Mouse (Mus musculus) forebrain, postnatal 0 days (tissue): ENCODE measurements around the gene Trpv2. TPM values are rescaled to one million over a fixed set of nuclear protein-coding genes. Genes with fewer than 3 reads are reported as not detected.
"Not testable (repeated sequence)": the region's sequence is repeated elsewhere in the genome, so short reads cannot be mapped to it uniquely, and the experiment has no call there.

ENCODE experiments used
- ATAC-seq: fragments of 200-750 bp; cut with Nextera tagmentation; 2 replicates; pipeline ENCODE4 v1.8.0; 2017; ENCODE audit warnings: mild to moderate bottlenecking, moderate library complexity
- DNase-seq: peaks from one replicate; pipeline ENCODE4 v3.0.0-alpha.2; 2015
- H3K27ac ChIP-seq: fragments of 300-500 bp; sonication (generic); 2 replicates; pipeline ENCODE4 v1.5.1; 2014; ENCODE audit warnings: low read depth, mild to moderate bottlenecking, antibody characterized with exemption, low read length, moderate library complexity, mixed read lengths
- H3K27me3 ChIP-seq: fragments of 300-500 bp; sonication (generic); 2 replicates; pipeline ENCODE4 v1.6.1; 2014; ENCODE audit warnings: mild to moderate bottlenecking, low read length, mixed read lengths; ENCODE audit not compliant: insufficient read depth
- H3K36me3 ChIP-seq: fragments of 300-500 bp; sonication (generic); 2 replicates; pipeline ENCODE4 v1.6.1; 2014; ENCODE audit warnings: mild to moderate bottlenecking, moderate library complexity; ENCODE audit not compliant: insufficient read depth
- H3K4me1 ChIP-seq: fragments of 300-500 bp; sonication (generic); 2 replicates; pipeline ENCODE4 v1.6.1; 2014; ENCODE audit warnings: antibody characterized with exemption; ENCODE audit not compliant: insufficient read depth
- H3K4me2 ChIP-seq: fragments of 300-500 bp; sonication (generic); 2 replicates; pipeline ENCODE4 v1.6.1; 2014; ENCODE audit warnings: low read depth, mild to moderate bottlenecking, moderate library complexity
- H3K4me3 ChIP-seq: fragments of 300-500 bp; sonication (generic); 2 replicates; pipeline ENCODE4 v1.5.1; 2014; ENCODE audit warnings: low read depth, low read length, mixed read lengths
- H3K9ac ChIP-seq: fragments of 300-500 bp; sonication (generic); 2 replicates; pipeline ENCODE4 v1.6.1; 2014; ENCODE audit warnings: mild to moderate bottlenecking
- H3K9me3 ChIP-seq: fragments of 300-500 bp; sonication (generic); 2 replicates; pipeline ENCODE4 v1.6.1; 2016; ENCODE audit warnings: low read length
- CTCF ChIP-seq: sonication (generic); IDR thresholded peaks from 2 replicates; pipeline ENCODE4 v1.5.1; 2016; ENCODE audit warnings: antibody characterized with exemption, control low read depth, low read depth
- WGBS: fragments of 180-500 bp; shearing (Covaris S2); extraction: QIAGEN DNeasy Blood & Tissue Kit; methylation state at CpG from one replicate; pipeline ENCODE4 v1.1.7; 2014; 5-methylcytosine and 5-hydroxymethylcytosine counted together
- polyA plus RNA-seq: library from polyadenylated mRNA; unstranded; fragments of >200 nt; fragmentation: Nextera tagmentation; extraction: Ambion mirVana; gene quantifications from 2 replicates; pipeline ENCODE4 v1.2.1, GENCODE M21; 2015
- total RNA-seq: library from RNA; depleted of rRNA; stranded (reverse); fragments of >200 nt; gene quantifications from 2 replicates; pipeline ENCODE4 v1.2.3, GENCODE M21; 2014; rRNA removed

The Trpv2 gene
- total and polyA plus RNA-seq, 2 experiments from 2014 or later = 26.2 to 46.6 TPM

DNA sequence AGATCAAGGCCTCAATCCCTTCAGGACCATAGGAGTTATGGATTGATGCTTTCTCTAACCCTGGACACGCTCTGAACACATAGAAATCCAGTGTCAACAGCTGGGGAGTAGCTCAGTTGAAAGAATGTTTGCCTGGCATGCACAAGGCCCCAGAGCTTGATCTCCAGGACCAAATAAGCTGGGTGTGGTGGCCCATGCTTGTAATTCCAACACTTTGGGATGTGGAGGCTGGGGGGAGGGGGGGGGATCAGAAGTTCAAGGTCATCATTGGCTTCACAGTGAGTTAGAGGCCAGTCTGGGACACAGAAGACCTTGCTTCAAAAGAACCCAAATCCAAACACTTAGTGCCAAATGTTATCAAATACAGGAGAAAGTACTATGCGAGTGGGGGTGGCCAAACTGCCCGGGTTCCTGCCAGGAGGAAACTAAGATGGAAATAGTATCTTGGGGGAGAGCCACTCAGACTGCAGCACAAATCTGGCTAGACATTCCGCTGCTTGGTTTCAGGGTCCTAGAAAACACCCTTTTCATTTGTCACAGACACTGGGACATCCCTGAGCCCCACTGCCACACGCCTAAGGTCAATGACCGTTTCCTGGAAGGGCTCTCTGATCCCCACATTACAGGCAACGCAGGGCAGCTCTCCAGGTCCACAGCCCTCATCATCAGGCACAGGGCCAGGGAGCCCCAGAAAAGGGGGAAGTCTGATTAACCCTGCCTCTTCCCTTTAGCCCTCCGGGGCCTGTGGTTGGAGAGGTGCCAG lies 71.6 kb downstream of the Trpv2 start:
- ATAC-seq (no peak), DNase-seq (peak; percentile 67)
- Histone ChIP-seq H3K9ac (peak overlapping the region; percentile 37; the same call in 1 of the 2 replicates), H3K27ac (0 out of 2 replicates have a peak overlapping the region, but pooled peaks have one; percentile 54), H3K36me3 (no peaks in the 10 kb centered on the region), H3K4me2 (peak overlapping the region; percentile 96), H3K4me1 (peaks cover 41% of the 10 kb centered on the region), H3K27me3 (no peaks in the 10 kb centered on the region), H3K9me3 (no peaks in the 10 kb centered on the region), H3K4me3 (peak overlapping the region; percentile 70)
- 24% methylated on average over 8 of the region's 8 CpGs for WGBS
- TF ChIP-seq CTCF = no peak

DNA sequence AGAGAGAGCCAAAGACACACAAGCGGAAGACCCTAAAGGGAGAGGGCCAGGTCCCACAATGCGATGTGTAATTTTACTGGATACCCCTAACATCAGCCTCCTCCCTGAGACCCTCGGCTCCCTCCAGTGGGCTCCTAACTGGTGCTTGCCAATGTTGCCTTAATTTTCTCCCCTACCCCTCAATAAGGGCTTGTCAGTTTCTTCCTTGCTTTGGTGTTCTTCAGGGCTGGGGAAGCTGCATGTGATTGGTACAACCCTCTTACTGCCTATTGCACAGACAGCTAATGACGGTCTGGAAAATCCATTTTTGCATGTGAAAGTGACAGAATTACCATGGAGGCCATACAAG lies 72.2 kb downstream of the Trpv2 start:
- ATAC-seq (no peak), DNase-seq (no peak)
- Histone ChIP-seq H3K9ac (peak overlapping the region; percentile 37; the same call in 1 of the 2 replicates), H3K27me3 (no peaks in the 10 kb centered on the region), H3K9me3 (no peaks in the 10 kb centered on the region), H3K4me3 (peak overlapping the region; percentile 70), H3K4me2 (peak overlapping the region; percentile 96), H3K4me1 (peaks cover 41% of the 10 kb centered on the region), H3K36me3 (no peaks in the 10 kb centered on the region), H3K27ac (peak overlapping the region; percentile 54)
- WGBS = 18% methylated on average over 4 of the region's 4 CpGs
- no peak for TF ChIP-seq CTCF

DNA sequence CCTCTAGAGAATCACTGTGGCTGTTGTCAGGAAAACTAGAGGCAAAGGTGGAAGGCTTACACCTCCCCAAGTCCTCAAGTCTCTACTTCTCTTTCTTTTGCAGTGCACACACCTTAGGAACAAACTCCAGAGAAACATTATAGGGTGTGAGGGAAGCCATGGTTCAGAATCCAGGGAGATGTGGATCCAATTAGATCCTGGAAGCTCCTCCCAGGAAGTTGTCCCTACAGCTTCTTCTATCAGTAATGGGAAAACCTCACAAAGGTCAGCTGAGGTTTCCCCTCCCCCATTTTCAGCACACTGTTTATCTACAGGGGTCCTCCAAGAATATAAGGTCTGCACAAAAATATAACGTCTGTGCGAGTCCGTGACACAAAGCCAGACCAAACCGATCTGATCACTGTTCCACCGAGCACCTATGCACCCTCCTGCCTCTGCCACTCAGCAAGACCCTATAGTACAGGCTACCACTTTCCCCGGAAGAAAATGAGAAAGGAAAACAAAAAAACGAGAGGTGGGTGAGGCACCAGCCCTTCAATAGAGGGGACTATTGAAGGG lies 72.8 kb downstream of the Trpv2 start:
- Histone ChIP-seq H3K4me1 (peaks cover 41% of the 10 kb centered on the region), H3K4me2 (peak overlapping the region; percentile 96), H3K36me3 (no peaks in the 10 kb centered on the region), H3K9ac (peak overlapping the region; percentile 66; the same call in 1 of the 2 replicates), H3K4me3 (peak overlapping the region; percentile 70), H3K9me3 (no peaks in the 10 kb centered on the region), H3K27me3 (no peaks in the 10 kb centered on the region), H3K27ac (peak overlapping the region; percentile 54; the same call in 1 of the 2 replicates)
- no peak for ATAC-seq
- no peak for DNase-seq
- TF ChIP-seq CTCF = no peak
- WGBS = 50% methylated on average over 7 of the region's 7 CpGs

DNA sequence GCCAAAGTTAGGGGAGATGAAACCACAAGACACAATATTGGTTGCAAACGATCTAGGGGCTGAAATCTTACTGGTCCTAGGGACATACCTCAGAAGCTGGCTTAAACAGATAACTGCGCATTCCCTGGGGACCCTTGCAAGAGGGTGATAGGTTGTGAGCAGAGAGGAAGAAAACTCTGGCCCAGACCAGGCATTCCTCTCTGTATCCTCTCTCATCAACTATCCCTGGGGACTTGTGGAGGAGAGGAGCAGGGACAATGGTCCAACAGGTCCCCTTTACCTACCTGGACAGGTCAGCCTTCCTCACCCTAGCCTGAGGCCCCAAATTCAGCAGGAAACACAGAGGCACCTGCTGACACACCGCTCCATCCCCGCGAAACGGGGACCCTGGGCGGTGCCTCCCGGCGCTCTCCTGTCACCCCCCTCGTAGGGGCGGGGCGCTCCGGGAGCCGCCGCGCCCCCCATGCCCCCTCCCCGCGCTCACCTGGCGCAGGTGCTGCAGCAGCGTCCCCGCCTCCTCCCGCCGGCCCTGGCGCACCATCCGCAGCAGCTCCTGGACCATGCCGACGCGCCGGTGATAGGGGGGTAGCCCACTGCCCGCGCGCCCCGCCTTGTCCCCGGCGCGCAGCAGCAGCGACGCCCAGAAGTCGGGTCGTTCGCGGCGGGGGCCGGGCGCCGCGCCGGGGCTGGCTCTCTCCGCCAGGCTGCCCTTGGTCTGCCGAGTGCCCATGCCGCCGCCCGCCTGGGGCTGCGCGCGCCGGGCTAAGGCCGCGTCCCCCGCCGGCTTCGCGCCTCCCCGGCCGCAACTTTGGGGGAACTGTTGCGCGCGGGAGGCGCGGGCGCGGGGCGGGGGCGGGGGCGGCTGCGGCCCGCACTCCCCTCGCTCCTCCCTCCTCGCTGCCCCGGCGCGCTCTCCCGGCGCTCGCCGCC lies 73.6 kb downstream of the Trpv2 start, which contains the start of gene Lrrc75a:
TSS of gene Lrrc75a (minus strand) at position 863 of the 930 bp plus-strand sequence.
- Histone ChIP-seq H3K27me3 (no peaks in the 10 kb centered on the region), H3K36me3 (no peaks in the 10 kb centered on the region), H3K4me2 (peak within 1 kb of the TSS; percentile 96), H3K27ac (peak within 1 kb of the TSS; percentile 62), H3K9ac (peak within 1 kb of the TSS; percentile 66), H3K9me3 (no peaks in the 10 kb centered on the region), H3K4me1 (peaks cover 41% of the 10 kb centered on the region), H3K4me3 (peak within 1 kb of the TSS; percentile 70)
- TF ChIP-seq CTCF = no peak
- DNase-seq (peak; percentile 47), ATAC-seq (peak; percentile 59)
- WGBS = 6% methylated on average over 45 of the region's 86 CpGs

DNA sequence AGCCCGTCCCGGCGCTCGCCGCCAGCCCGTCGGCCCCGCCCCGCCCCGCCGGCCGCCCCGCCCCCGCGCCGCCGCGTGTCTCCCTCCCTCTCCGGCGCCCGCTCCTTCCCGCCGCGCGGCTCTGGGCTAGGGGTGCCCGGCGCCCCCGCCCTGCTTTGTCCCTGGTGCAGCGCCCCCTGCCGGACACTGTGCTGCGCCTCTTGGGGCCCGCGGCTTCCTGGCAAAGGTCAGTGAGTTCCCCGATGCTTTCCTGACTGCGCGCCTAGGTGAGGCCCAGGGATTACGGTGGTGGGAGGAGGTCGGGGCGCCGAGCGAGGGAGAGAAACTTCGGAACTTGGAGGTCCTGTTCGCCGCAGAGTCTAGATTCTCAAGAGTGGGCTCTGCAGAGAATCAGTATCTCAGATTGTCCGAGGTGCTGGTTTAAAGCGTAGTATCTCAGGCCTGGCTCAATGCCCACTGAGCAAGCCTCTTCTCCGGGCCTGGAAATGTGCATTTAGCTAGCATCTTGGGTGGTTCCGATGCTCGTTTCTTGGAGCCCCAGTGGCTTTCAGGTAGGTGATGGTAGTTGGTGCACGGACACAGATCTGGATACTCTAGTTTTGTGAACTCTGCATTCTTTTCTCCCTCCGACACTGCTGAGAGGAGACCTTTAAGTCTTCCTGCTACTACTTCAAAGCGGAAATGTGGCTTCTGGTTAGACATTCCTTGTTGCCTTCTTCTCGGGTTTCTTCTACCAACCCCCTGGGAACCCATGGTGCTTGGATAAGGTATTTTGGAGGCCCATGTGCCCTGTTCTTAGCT lies 74.5 kb downstream of the Trpv2 start, which contains the start of gene Mmgt2:
TSS of gene Mmgt2 (plus strand) at position 74 of the 801 bp plus-strand sequence.
- peak within 1 kb of the TSS; percentile 62 for H3K27ac ChIP-seq
- peak; percentile 90 for DNase-seq
- WGBS = 1% methylated on average over 29 of the region's 53 CpGs
- peak; percentile 91 for TF ChIP-seq CTCF
- no peaks in the 10 kb centered on the region for H3K9me3 ChIP-seq
- peak; percentile 91 for ATAC-seq
- H3K4me1 ChIP-seq = peaks cover 38% of the 10 kb centered on the region
- no peaks in the 10 kb centered on the region for H3K27me3 ChIP-seq
- peak within 1 kb of the TSS; percentile 70 for H3K4me3 ChIP-seq
- peak within 1 kb of the TSS; percentile 96 for H3K4me2 ChIP-seq
- no peaks in the 10 kb centered on the region for H3K36me3 ChIP-seq
- H3K9ac ChIP-seq = peak within 1 kb of the TSS; percentile 66

DNA sequence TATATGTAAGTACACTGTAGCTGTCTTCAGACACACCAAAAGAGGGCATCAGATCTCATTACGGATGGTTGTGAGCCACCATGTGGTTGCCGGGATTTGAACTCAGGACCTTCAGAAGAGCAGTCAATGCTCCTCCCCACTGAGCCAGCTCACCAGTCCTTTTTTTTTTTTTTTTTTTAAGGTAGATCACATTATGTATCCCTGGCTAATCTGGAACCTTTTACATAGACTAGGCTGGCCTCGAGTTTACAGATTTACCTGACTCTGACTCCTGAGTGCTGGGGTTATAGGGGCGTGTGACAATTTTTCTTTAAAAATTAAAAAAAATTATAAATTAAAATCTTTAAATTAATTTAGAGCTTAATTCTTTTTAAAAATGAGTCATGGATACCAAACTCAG lies 75.5 kb downstream of the Trpv2 start:
- not testable (repeated sequence) for H3K4me3 ChIP-seq, H3K36me3 ChIP-seq, H3K27me3 ChIP-seq, H3K27ac ChIP-seq, ATAC-seq, H3K4me2 ChIP-seq, H3K9ac ChIP-seq, H3K9me3 ChIP-seq, DNase-seq
- H3K4me1 ChIP-seq = peaks cover 34% of the 10 kb centered on the region
- 85% methylated on average over 4 of the region's 4 CpGs for WGBS

Other genes starting within 250 kb of the Trpv2 start
- 4.6 and 4.8 TPM in 2 replicates for gene Pigl, start 116.0 kb upstream of the Trpv2 start, total RNA-seq
- gene Pigl, start 116.0 kb upstream of the Trpv2 start, polyA plus RNA-seq = 4.6 and 5.9 TPM in 2 replicates
- gene Ncor1, start 115.9 kb upstream of the Trpv2 start, total RNA-seq = 117 and 122 TPM in 2 replicates
- 108 and 153 TPM in 2 replicates for gene Ncor1, start 115.9 kb upstream of the Trpv2 start, polyA plus RNA-seq
- gene Cenpv, start 35.2 kb upstream of the Trpv2 start, total RNA-seq = 79.0 and 112 TPM in 2 replicates
- 50.8 and 68.0 TPM in 2 replicates for gene Cenpv, start 35.2 kb upstream of the Trpv2 start, polyA plus RNA-seq
- gene Ubb, start 23.3 kb upstream of the Trpv2 start, total RNA-seq = 1,115 and 1,190 TPM in 2 replicates
- 4,663 and 5,112 TPM in 2 replicates for gene Ubb, start 23.3 kb upstream of the Trpv2 start, polyA plus RNA-seq
- 13.2 and 18.1 TPM in 2 replicates for gene Lrrc75a, start 74.0 kb downstream of the Trpv2 start, total RNA-seq
- gene Lrrc75a, start 74.0 kb downstream of the Trpv2 start, polyA plus RNA-seq = 6.5 and 7.1 TPM in 2 replicates
- gene Mmgt2, start 74.2 kb downstream of the Trpv2 start, total RNA-seq = 22.6 and 37.0 TPM in 2 replicates
- 22.4 and 23.3 TPM in 2 replicates for gene Mmgt2, start 74.2 kb downstream of the Trpv2 start, polyA plus RNA-seq
- gene Zfp287, start 157.4 kb downstream of the Trpv2 start, total RNA-seq = 26.5 and 32.8 TPM in 2 replicates
- 9.9 and 14.4 TPM in 2 replicates for gene Zfp287, start 157.4 kb downstream of the Trpv2 start, polyA plus RNA-seq
- gene Gm10428, start 178.6 kb downstream of the Trpv2 start, total RNA-seq = not detected in 2 replicates
- not detected in 2 replicates for gene Gm10428, start 178.6 kb downstream of the Trpv2 start, polyA plus RNA-seq
- 20.8 and 24.6 TPM in 2 replicates for gene Zfp286, start 215.0 kb downstream of the Trpv2 start, total RNA-seq
- gene Zfp286, start 215.0 kb downstream of the Trpv2 start, polyA plus RNA-seq = 17.9 and 19.1 TPM in 2 replicates
- 4.8 and 5.8 TPM in 2 replicates for gene Trim16, start 245.7 kb downstream of the Trpv2 start, total RNA-seq
- gene Trim16, start 245.7 kb downstream of the Trpv2 start, polyA plus RNA-seq = 4.9 and 5.5 TPM in 2 replicates